Mouse (Mus musculus) gastrocnemius, adult 2 months (tissue): ENCODE results near the gene Pcnx3. TPM values are rescaled to one million over a fixed set of nuclear protein-coding genes. Genes with fewer than 3 reads are reported as not detected.
A peak's percentile ranks its signal among the peaks of the same experiment; 100 is the strongest.

Source experiments
- DNase-seq: peaks from one replicate; pipeline ENCODE4 v3.0.0; 2022
- H3K27ac ChIP-seq: fragments of 200-600 bp; 2 replicates; pipeline ENCODE4 v1.8.1; 2022; ENCODE audit warnings: mild to moderate bottlenecking
- H3K4me3 ChIP-seq: fragments of 200-600 bp; 2 replicates; pipeline ENCODE4 v1.8.1; 2022; ENCODE audit warnings: mild to moderate bottlenecking, moderate library complexity
- CTCF ChIP-seq: fragments of 200-600 bp; IDR thresholded peaks from 2 replicates; pipeline ENCODE4 v1.8.1; 2022; ENCODE audit warnings: antibody characterized with exemption, mild to moderate bottlenecking, moderate library complexity
- intact Hi-C: fragments of 180-260 bp; cut with DNase I; formaldehyde crosslinking; loops from one replicate; pipeline ENCODE4 v1.15.1; 2025
- microRNA-seq: library from miRNA; unstranded; fragments of <30 nt; microRNA quantifications from one replicate; pipeline ENCODE4 v1.2.0, GENCODE M21; 2021
- total RNA-seq, 2 experiments: library from RNA; stranded (reverse); gene quantifications; 2 replicates each; pipeline ENCODE4 v1.2.3; 2021

Pcnx3 gene
- total RNA-seq, 2 experiments from 2014 or later, result 12.6 to 14.0 TPM

DNA sequence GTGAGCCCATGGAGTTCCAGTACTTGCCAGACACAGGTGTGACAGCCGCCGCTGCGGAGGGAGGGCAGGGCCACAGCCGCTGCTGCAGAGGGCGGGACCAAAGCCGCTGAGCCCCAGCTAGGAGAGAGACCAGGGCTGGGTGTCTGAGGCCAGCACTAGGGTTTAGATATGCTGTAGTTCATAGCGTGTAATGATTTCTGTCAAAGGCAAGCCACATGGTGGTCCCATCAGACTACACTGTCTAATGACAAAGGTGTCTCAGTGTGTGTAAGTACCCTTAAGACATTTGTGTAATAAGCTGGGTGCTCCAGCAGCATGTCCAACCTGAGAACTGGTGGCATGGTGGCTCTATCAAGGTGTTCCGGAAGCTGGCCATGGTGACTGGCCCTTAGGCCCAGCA, 47.1 kb downstream of the Pcnx3 start:
- no peak for DNase-seq
- Histone ChIP-seq H3K27ac (no peak overlapping the region), H3K4me3 (no peak overlapping the region)
- intact Hi-C loops, result no loop called here
- TF ChIP-seq CTCF, result no peak

DNA sequence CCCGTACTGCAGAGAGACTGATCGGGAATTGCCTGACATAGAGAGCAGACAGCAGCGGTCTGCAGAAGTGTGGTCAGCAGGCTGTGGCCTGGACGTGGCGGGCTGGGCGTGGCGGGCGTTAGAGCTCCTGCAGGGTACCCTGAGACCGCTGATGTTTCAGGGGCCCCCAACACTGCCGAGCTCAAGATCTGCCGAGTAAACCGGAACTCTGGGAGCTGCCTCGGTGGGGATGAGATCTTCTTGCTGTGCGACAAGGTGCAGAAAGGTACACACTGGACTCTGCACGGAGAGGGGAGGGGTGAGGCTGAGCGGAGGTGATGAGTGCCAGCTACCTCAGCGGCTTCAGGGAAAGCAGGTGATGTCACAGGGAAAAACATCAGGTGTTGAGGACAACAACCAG, 47.7 kb downstream of the Pcnx3 start:
- DNase-seq, result no peak
- H3K4me3 ChIP-seq, result no peak overlapping the region
- TF ChIP-seq CTCF, result no peak
- intact Hi-C loops, result no loop called here
- no peak overlapping the region for H3K27ac ChIP-seq

DNA sequence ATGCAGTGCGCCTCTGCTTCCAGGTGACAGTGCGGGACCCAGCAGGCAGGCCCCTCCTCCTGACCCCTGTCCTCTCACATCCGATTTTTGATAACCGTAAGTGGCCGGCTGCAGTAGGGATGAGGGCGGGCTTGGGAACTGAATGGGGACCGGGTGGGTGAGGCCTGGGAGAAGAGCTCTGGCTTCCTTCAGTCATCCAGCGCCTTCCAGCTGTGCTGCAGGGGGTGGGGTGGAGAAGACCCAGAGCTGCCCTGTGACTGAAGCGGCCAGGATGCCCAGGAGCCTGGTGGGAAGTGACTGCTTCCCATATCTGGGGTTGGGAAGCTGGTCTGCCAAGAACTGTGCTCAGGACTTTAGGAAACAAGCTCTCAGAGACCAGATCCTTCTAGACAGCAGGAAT, 48.4 kb downstream of the Pcnx3 start:
- no peak for DNase-seq
- TF ChIP-seq CTCF, result no peak
- intact Hi-C loops, result no loop called here
- Histone ChIP-seq H3K27ac (no peak overlapping the region), H3K4me3 (no peak overlapping the region)

DNA sequence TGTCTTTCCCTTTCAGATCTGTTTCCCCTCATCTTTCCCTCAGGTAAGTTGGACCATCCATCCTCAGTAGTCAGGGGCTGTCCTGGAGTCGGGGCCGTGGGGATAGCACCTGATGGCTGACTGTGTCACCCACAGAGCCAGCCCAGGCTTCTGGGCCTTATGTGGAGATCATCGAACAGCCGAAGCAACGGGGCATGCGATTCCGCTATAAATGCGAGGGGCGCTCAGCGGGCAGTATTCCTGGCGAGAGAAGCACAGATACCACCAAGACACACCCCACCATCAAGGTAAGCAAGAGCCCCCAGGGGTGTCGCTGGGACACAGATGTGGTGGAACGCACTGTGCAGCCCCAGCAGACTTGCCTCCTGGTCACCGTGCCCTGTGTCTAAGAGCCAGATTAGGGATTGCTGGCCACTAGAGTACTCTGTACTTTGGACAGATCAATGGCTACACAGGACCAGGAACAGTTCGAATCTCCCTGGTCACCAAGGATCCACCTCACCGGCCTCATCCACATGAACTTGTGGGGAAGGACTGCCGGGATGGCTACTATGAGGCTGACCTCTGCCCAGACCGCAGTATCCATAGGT, 50.2 kb downstream of the Pcnx3 start:
- Histone ChIP-seq H3K4me3 (peak overlapping the region; percentile 92), H3K27ac (peak overlapping the region; percentile 100)
- TF ChIP-seq CTCF, result no peak
- no peak for DNase-seq
- intact Hi-C loops, result no loop called here

DNA sequence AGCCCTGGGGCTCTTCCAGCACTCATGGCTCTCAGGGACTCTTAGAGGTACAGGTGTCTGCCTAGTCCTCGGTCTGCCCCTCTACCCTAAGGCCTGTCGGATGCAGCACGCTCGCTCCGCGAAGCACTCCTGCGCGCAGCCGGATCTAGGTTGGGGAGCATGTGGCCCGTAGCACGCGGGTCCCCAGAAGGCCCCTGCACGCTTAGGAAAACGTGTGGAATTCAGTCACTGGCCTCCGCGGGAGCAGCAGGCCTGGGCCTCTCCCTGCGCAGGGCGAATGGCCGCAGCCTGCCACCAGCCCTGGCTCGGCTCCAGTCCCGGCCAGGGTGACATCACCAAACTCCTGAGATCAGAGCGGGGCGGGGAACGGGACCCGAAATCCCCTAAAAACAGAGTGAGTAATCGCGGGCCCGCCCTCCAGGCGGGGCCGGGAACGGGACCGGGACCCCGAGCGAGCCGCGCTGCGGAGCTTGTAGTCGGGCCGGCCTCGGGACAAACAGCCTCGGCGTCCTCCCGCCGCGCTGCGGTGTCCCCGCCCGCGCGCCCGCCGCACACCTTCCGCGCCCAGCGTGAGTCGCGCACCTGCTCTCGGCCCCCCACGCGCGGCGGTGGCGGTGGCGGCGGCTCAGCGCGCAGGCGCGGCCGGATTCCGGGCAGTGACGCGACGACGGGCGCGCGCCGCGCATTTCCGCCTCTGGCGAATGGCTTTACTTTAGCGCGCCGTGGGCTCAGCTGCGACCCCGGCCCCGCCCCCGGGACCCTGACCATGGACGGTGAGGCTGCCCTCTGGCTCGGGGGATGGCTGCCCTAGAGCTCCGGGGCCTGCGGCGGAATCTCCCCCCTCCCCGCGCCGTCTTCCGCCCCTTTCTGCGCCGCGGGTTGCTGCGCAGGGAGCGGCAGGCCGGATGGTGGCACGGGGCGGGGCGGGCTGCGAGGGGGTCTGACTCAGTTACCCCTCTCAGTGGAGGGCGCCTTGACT, 51.4 kb downstream of the Pcnx3 start, which contains the start of gene Rela:
Gene Rela (plus strand): TSS at position 415 of the 979 bp plus-strand sequence.
- intact Hi-C loops, result no loop called here
- H3K4me3 ChIP-seq, result peak within 1 kb of the TSS; percentile 92
- peak; percentile 96 for DNase-seq
- H3K27ac ChIP-seq, result peak within 1 kb of the TSS; percentile 100
- no peak for TF ChIP-seq CTCF

DNA sequence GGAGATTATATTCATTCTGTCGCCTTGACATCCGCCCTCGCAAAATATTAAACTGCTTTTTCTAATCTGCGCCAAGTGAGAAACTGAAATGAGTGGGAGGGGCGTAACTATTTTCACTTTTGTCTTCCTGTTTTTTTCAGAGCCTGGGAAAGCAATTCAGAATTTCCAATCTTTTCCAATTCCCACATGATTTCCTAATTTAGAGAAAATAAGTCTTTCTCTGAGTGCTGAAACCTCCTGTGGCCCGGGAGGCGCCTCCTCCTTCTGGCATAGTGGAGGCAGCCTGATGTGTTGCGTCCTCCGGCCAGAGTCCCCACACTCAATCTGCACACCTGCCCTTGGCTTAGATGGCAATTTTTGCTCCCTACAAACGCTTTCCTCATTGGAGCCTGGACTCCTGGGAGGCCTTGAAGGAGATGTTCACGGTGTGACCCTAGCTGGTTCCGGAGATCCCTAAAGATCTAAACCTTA, 52.1 kb downstream of the Pcnx3 start:
- peak overlapping the region; percentile 100 for H3K27ac ChIP-seq
- H3K4me3 ChIP-seq, result peak overlapping the region; percentile 92
- DNase-seq, result peak; percentile 67
- TF ChIP-seq CTCF, result no peak
- intact Hi-C loops, result loop anchor here (1.0 kb wide), 1 partner anchor 68 kb away; the partner anchor contains the start of gene Ap5b1

DNA sequence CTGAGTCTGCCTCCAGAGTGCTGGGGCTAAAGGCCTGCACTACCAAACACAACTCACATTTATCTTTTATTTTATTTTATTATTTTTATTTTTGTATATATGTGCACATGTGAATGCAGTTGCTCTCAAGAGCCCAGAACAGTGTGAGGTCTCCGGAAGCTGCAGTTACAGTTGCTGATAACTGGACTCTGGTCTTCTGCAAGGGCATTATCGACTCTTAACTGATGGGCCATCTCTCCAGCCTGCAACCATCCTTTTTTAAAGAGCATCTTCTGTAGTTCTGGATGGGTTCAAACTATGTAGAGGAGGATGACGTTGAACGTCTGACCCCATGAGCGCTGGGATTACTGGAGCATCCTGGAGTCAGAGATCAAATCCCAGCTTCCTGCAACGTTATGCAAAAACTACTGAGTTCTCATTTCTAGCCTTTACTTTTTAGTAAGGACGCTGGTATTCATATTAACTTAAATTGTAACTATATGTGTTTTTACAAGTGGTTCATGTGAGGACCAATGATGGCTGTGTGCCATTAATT, 52.6 kb downstream of the Pcnx3 start:
- no peak for TF ChIP-seq CTCF
- Histone ChIP-seq H3K27ac (peak overlapping the region; percentile 100), H3K4me3 (peak overlapping the region; percentile 92)
- DNase-seq, result no peak
- intact Hi-C loops, result loop anchor here (1.0 kb wide), 1 partner anchor 68 kb away; the partner anchor contains the start of gene Ap5b1

DNA sequence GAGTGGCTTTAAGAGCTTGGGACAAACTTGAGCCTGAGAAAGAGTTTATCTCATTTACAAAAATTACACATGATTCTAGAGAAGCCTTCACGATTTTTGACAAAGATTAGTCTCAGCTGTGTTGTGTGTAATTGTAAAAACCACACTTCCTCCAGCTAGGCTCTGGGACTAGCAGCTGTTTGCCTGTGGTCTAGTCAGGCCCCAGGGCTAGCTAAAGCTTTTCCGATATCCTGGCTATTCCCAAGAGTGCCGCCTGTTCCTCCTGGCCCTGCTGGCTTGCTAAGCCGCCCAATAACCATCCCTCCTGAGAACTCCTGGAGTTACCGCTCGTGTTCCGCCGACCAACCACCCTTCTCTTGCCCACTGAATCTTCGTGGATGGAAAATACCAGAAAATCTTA, 56.6 kb downstream of the Pcnx3 start:
- no peak for TF ChIP-seq CTCF
- intact Hi-C loops, result no loop called here

DNA sequence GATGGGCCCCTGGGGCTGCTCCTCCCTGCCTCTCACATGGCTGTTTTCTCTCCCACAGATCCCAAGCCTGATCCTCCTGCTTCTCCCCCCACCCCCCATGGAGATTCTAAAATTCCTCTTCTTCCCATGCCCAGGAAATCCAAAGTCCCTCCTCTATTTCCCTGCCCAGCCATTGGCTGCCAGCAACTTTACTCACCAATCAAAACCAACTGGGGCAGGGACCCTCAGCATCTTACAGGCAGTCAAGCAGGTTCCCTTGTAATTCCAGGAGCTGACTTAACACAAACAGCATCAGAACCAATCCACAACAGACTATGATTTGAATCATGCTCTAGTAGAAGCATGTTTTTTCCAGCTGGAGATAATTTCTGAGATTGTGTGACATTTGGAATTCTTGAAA, 58.8 kb downstream of the Pcnx3 start:
- H3K27ac ChIP-seq, result no peak overlapping the region
- H3K4me3 ChIP-seq, result no peak overlapping the region
- intact Hi-C loops, result no loop called here
- no peak for DNase-seq
- no peak for TF ChIP-seq CTCF

More for the DNA sequence above, 56.6 kb downstream of the Pcnx3 start:
- Histone ChIP-seq H3K27ac (no peak overlapping the region), H3K4me3 (no peak overlapping the region)
- DNase-seq, result no peak

DNA sequence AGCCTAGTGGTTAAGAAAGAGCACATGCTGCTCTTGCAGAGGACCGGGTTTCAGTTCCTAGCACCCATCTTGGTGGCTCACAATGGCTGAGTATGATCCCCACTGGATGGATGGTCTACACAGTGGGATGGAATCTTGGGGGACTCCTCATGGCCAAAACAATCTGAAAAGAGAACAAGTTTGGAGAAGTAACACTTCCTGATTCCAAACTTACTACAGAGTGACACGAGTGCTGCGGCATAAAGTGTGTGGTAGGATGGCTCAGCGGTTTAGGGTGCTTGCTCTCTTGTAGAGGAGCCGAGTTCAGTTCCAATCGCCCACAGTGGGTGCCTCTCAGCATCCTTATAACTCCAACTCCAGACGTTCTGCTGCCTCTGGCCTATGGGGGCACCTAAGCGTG, 63.4 kb downstream of the Pcnx3 start:
- no peak for DNase-seq
- Histone ChIP-seq H3K4me3 (no peak overlapping the region), H3K27ac (no peak overlapping the region)
- TF ChIP-seq CTCF, result no peak
- intact Hi-C loops, result no loop called here

DNA sequence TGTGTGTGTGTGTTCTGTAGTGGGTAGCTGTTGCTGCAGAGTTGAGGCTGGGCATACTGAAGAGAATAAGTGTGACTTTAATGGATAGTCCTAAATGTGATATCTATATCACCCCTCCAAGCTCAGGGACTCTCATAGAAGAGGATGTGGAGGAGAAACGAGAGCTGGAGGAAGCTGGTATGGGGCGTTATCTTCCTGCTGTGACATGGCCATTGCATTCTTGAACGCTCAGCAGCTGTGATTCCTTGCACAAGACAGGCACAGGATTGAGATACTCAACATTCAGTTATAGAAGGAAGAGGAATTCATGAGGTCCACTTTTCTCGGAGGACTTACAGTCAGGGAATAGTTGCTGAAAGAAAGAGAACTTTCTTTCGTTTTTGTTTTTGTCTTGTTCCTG, 66.8 kb downstream of the Pcnx3 start:
- Histone ChIP-seq H3K27ac (no peak overlapping the region), H3K4me3 (no peak overlapping the region)
- intact Hi-C loops, result no loop called here
- TF ChIP-seq CTCF, result no peak
- no peak for DNase-seq

DNA sequence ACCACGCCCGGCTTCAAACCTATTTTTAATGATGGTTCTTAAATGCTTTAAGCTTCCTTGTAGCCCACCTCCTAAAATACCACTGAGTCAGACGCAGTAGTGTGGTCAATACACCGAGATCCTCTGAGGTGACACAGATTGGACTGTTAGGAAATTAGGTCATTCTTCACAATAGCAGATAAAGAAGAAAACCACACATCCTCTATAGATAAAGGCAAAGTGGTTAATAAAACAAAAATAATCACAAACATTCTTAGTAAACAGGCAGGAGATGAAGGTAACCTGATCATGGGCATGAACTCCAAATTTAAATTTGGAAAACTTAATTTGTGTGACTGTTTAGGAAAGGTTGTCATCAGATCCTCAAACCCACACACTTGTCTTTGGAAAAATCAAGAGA, 68.7 kb downstream of the Pcnx3 start:
- H3K27ac ChIP-seq, result no peak overlapping the region
- intact Hi-C loops, result no loop called here
- TF ChIP-seq CTCF, result no peak
- no peak overlapping the region for H3K4me3 ChIP-seq
- no peak for DNase-seq

DNA sequence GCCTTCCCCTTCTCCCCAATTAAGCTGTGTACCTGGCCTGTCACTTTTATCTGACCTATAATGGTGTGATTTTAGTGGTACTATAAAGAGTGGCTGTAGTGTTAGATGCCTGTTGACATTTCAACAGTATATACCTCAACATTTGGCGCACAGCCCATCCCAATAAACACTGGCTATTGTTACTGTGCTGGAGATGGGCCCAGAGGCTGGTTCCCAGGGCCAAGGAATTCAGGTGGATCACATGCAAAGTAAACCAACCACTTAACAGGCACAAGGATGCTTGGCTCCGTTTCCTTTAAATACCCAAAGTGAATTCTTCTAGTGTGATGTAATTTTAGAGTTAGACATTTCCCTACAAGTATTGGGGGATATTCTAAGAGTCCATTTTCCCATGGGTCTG, 73.8 kb downstream of the Pcnx3 start:
- intact Hi-C loops, result loop anchor here (5.0 kb wide), 1 partner anchor 603 kb away; no protein-coding TSS in a partner anchor
- DNase-seq, result no peak
- TF ChIP-seq CTCF, result no peak
- H3K4me3 ChIP-seq, result no peak overlapping the region
- H3K27ac ChIP-seq, result no peak overlapping the region

Small RNA genes lying within 50 kb of the gene (microRNA-seq; reads per million reads assigned to microRNA genes)
- not detected for gene Mir6987

Other genes with a start within 250 kb of the Pcnx3 start
- not detected for gene Fosl1, start 241.4 kb downstream of the Pcnx3 start, total RNA-seq
- 1 to 10 TPM; 3.9 to 7.2 TPM for gene Ccdc85b, start 231.0 kb downstream of the Pcnx3 start, total RNA-seq
- gene Fibp, start 228.3 kb downstream of the Pcnx3 start, total RNA-seq, result 10 to 100 TPM; 33.9 to 35.8 TPM
- gene Ctsw, start 220.4 kb downstream of the Pcnx3 start, total RNA-seq, result not detected
- gene Efemp2, start 215.0 kb downstream of the Pcnx3 start, total RNA-seq, result 1 to 10 TPM; 3.4 to 6.6 TPM
- gene Mus81, start 200.5 kb downstream of the Pcnx3 start, total RNA-seq, result 10 to 100 TPM; 20.1 to 23.3 TPM
- 10 to 100 TPM; 52.8 to 72.0 TPM for gene Cfl1, start 198.5 kb downstream of the Pcnx3 start, total RNA-seq
- gene 1700020D05Rik, start 185.1 kb downstream of the Pcnx3 start, total RNA-seq, result 1 to 10 TPM in 1 of 2 experiments, under 1 TPM in 1; 0.92 to 1.6 TPM
- gene Snx32, start 178.4 kb downstream of the Pcnx3 start, total RNA-seq, result 1 to 10 TPM; 5.8 to 8.0 TPM
- gene Ovol1, start 128.3 kb downstream of the Pcnx3 start, total RNA-seq, result not detected
- gene Ap5b1, start 120.9 kb downstream of the Pcnx3 start, total RNA-seq, result 1 to 10 TPM; 2.0 to 2.3 TPM
- 10 to 100 TPM; 42.4 to 53.6 TPM for gene Rnaseh2c, start 87.0 kb downstream of the Pcnx3 start, total RNA-seq
- 10 to 100 TPM; 20.9 to 23.7 TPM for gene Kat5, start 78.7 kb downstream of the Pcnx3 start, total RNA-seq
- 10 to 100 TPM; 14.6 to 14.7 TPM for gene Rela, start 51.4 kb downstream of the Pcnx3 start, total RNA-seq
- 10 to 100 TPM in 1 of 2 experiments, 1 to 10 TPM in 1; 10.0 to 11.0 TPM for gene Sipa1, start 25.2 kb downstream of the Pcnx3 start, total RNA-seq
- gene Map3k11, start 166 bp downstream of the Pcnx3 start, total RNA-seq, result 10 to 100 TPM in 1 of 2 experiments, 1 to 10 TPM in 1; 8.7 to 11.8 TPM
- not detected for gene Kcnk7, start 15.5 kb upstream of the Pcnx3 start, total RNA-seq
- 100 to 1,000 TPM; 218 to 220 TPM for gene Ehbp1l1, start 37.4 kb upstream of the Pcnx3 start, total RNA-seq
- gene Fam89b, start 40.7 kb upstream of the Pcnx3 start, total RNA-seq, result 10 to 100 TPM; 22.2 to 22.6 TPM
- 10 to 100 TPM; 32.4 to 44.6 TPM for gene Ltbp3, start 52.0 kb upstream of the Pcnx3 start, total RNA-seq
- gene Scyl1, start 82.5 kb upstream of the Pcnx3 start, total RNA-seq, result 10 to 100 TPM; 71.2 to 78.6 TPM
- gene Frmd8, start 186.4 kb upstream of the Pcnx3 start, total RNA-seq, result 1 to 10 TPM; 3.4 to 4.0 TPM
- gene Slc25a45, start 188.9 kb upstream of the Pcnx3 start, total RNA-seq, result under 1 TPM; 0.79 to 0.84 TPM
- under 1 TPM; 0.10 to 0.20 TPM for gene Tigd3, start 205.2 kb upstream of the Pcnx3 start, total RNA-seq
- 10 to 100 TPM; 87.8 to 88.4 TPM for gene Dpf2, start 224.1 kb upstream of the Pcnx3 start, total RNA-seq
- gene Cdc42ep2, start 235.9 kb upstream of the Pcnx3 start, total RNA-seq, result 10 to 100 TPM in 1 of 2 experiments, 1 to 10 TPM in 1; 8.2 to 14.3 TPM